Mouse (Mus musculus) E14TG2a.4 (cell line): ENCODE results near the gene Mettl26.

Source experiments
- CTCF ChIP-seq: conservative IDR thresholded peaks from 2 replicates; pipeline ENCODE4 v1.5.1; 2014; ENCODE audit warnings: low read length
- POU5F1 ChIP-seq: IDR thresholded peaks from 2 replicates; pipeline ENCODE4 v1.6.1; 2014; ENCODE audit warnings: low read length, borderline replicate concordance

DNA sequence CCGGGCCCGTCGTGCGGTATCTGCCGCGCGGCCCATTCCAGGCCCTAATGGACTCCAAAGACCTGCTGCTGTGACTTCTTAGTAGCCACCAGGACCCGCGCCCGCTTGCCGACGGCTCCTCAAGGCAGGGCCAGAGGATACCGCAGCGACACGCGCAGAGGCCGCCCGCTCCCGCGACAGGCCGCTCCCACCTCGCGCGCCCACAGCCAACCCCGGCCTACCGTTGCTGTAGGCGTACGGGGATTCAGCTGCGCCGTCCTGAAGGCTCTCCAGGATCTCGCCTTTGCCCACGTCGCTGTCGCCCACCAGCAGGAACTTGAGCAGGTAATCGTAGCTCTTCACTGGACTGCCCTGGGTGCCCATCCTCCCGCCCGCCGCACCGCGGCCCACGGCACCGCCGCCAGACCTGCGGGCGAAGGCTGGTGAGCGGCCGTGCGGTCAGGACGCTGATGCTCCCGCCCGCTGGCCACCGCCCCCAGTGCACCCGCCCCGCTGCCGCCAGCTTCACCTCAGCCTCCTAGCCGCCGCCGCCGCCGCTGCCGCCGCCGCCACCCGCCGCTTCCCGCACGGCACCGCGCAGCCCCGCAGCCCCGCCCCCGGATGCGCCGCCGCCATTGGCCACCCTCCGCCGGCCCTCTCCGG lies 44.4 kb downstream of the Mettl26 start, which contains the start of gene Rab40c:
- TF ChIP-seq CTCF = no peak
- no peak for TF ChIP-seq POU5F1
